Mouse (Mus musculus): Measurements from ENCODE around the gene Abca4. TPM values are rescaled to one million over a fixed set of nuclear protein-coding genes. Genes with fewer than 3 reads are reported as not detected.
A peak's percentile ranks its signal among the peaks of the same experiment; 100 is the strongest.

Abca4 gene
- 2.3 and 2.5 TPM in 2 replicates for polyA plus RNA-seq (2015; fragmentation: Nextera tagmentation; extraction: Ambion mirVana)

- H3K36me3 ChIP-seq (ENCODE audit: insufficient read depth, low read length): no peaks in the 10 kb centered on the region
- 0 out of 2 replicates have a peak within 1 kb of the TSS, but pooled peaks have one; percentile 17 for H3K4me2 ChIP-seq (replicated peaks; ENCODE audit: low read depth, low read length)
- 0 out of 2 replicates have a peak, but pooled peaks cover 6% of the 10 kb centered on the region for H3K27me3 ChIP-seq (replicated peaks; ENCODE audit: insufficient read depth, low read length)
- DNase-seq (ENCODE audit: low spot score) (no peak), ATAC-seq (no peak)
- WGBS: 46% methylated on average over 26 of the region's 26 CpGs
- peaks cover 13% of the 10 kb centered on the region; the same call in 1 of the 2 replicates for H3K4me1 ChIP-seq (ENCODE audit: insufficient read depth, low read depth, low read length)
- no peaks in the 10 kb centered on the region for H3K9me3 ChIP-seq (ENCODE audit: low read length)
- TF ChIP-seq CTCF (IDR thresholded peaks at IDR 0.05) (no peak), EP300 (IDR thresholded peaks at IDR 0.05) (no peak)
- H3K27ac ChIP-seq (ENCODE audit: low read length): no peak within 1 kb of the TSS
- H3K9ac ChIP-seq (replicated peaks; ENCODE audit: low read depth): no peak within 1 kb of the TSS
- no peak within 1 kb of the TSS for H3K4me3 ChIP-seq (ENCODE audit: low read depth, low read length)
These were observed at the start of gene Abca4 for GRCm38 (mm10) chr3:122043799-122044547. Abca4 (plus strand) TSS chr3:122044443.

DNA sequence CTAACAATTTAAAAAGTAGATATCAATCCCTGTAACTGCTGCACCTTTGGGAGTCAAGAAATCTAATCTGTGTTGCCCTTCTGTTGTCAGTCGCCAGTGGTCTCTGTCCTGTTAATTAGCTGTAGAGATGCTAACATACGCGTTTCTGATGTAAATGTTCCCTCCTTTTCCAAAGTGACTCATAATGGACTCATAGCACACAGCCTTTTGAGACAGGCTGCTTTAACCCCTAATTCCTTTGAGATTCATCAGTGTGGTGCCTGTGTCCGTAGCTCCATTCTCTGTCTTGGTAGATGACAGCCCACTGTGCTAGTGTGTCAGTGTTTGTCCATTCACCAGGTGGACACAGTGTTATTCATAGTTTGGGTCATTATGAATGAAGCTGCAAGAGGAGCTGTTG lies 49.1 kb upstream of the Abca4 start:
- H3K9ac ChIP-seq (replicated peaks; ENCODE audit: low read depth): no peak overlapping the region
- no peak overlapping the region for H3K4me3 ChIP-seq (ENCODE audit: low read depth, low read length)
- ATAC-seq (no peak), DNase-seq (ENCODE audit: low spot score) (no peak)
- H3K4me1 ChIP-seq (ENCODE audit: insufficient read depth, low read depth, low read length): no peaks in the 10 kb centered on the region
- H3K9me3 ChIP-seq (ENCODE audit: low read length): no peaks in the 10 kb centered on the region
- peaks cover 22% of the 10 kb centered on the region for H3K36me3 ChIP-seq (ENCODE audit: insufficient read depth, low read length)
- no peak overlapping the region for H3K4me2 ChIP-seq (replicated peaks; ENCODE audit: low read depth, low read length)
- no peaks in the 10 kb centered on the region for H3K27me3 ChIP-seq (replicated peaks; ENCODE audit: insufficient read depth, low read length)
- 88% methylated on average over 4 of the region's 4 CpGs for WGBS
- no peak overlapping the region for H3K27ac ChIP-seq (ENCODE audit: low read length)
- TF ChIP-seq EP300 (IDR thresholded peaks at IDR 0.05): no peak
- no peak for TF ChIP-seq CTCF (IDR thresholded peaks at IDR 0.05)

DNA sequence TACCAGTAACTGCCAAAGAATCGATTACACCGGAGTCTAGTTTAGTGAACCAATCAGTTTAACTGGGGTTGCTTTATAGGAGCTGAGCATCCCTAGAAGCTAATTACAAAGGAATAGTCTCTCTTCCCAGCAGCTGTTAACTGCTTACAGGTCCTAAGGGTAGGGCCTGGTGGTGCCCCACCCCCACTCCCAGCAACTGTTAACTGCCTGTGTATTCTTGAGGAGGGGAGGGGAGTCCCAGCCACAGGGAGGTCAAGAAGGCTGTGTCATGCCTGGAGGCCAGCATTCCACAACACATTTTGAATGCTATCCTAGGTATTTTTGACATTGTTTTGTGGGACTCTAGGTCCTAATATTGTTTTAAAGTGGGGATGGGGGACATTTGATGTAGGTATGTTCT lies 44.3 kb upstream of the Abca4 start:
- H3K27ac ChIP-seq (ENCODE audit: low read length): no peak overlapping the region
- H3K4me3 ChIP-seq (ENCODE audit: low read depth, low read length): no peak overlapping the region
- no peaks in the 10 kb centered on the region for H3K27me3 ChIP-seq (replicated peaks; ENCODE audit: insufficient read depth, low read length)
- no peaks in the 10 kb centered on the region for H3K9me3 ChIP-seq (ENCODE audit: low read length)
- no peak overlapping the region for H3K9ac ChIP-seq (replicated peaks; ENCODE audit: low read depth)
- WGBS: 82% methylated on average over 2 of the region's 2 CpGs
- no peak for TF ChIP-seq CTCF (IDR thresholded peaks at IDR 0.05)
- TF ChIP-seq EP300 (IDR thresholded peaks at IDR 0.05): no peak
- no peaks in the 10 kb centered on the region for H3K4me1 ChIP-seq (ENCODE audit: insufficient read depth, low read depth, low read length)
- DNase-seq (ENCODE audit: low spot score): no peak
- peaks cover 24% of the 10 kb centered on the region for H3K36me3 ChIP-seq (ENCODE audit: insufficient read depth, low read length)
- ATAC-seq: no peak
- no peak overlapping the region for H3K4me2 ChIP-seq (replicated peaks; ENCODE audit: low read depth, low read length)

DNA sequence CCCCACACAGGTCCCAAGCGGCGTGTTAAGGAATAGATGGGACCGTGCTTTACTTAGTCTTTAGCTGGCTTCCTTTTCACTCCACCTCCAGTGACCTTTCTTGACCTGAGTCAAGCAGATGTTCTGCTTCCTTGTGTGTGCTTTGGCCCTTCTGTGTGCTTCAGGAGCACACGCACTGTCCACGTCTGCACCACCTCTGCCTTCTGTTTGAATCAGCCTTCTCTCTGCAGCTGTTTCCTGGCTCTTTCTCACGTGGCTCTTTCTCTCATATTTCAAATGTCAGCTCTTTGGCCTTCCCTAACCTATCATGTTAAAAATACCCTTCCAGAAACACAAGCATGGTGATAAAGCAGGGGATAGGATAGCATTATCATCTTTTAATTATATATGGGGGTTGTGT lies 42.7 kb upstream of the Abca4 start:
- WGBS: 56% methylated on average over 6 of the region's 6 CpGs
- no peak for TF ChIP-seq CTCF (IDR thresholded peaks at IDR 0.05)
- no peak for TF ChIP-seq EP300 (IDR thresholded peaks at IDR 0.05)
- Histone ChIP-seq H3K36me3 (ENCODE audit: insufficient read depth, low read length) (peaks cover 24% of the 10 kb centered on the region), H3K4me3 (ENCODE audit: low read depth, low read length) (no peak overlapping the region), H3K27ac (ENCODE audit: low read length) (no peak overlapping the region), H3K9me3 (ENCODE audit: low read length) (no peaks in the 10 kb centered on the region), H3K27me3 (replicated peaks; ENCODE audit: insufficient read depth, low read length) (no peaks in the 10 kb centered on the region), H3K4me2 (replicated peaks; ENCODE audit: low read depth, low read length) (no peak overlapping the region), H3K4me1 (ENCODE audit: insufficient read depth, low read depth, low read length) (no peaks in the 10 kb centered on the region), H3K9ac (replicated peaks; ENCODE audit: low read depth) (no peak overlapping the region)
- DNase-seq (ENCODE audit: low spot score) (no peak), ATAC-seq (no peak)

- TF ChIP-seq EP300 (IDR thresholded peaks at IDR 0.05): no peak
- no peak for TF ChIP-seq CTCF (IDR thresholded peaks at IDR 0.05)
- peaks cover 43% of the 10 kb centered on the region for H3K36me3 ChIP-seq (ENCODE audit: insufficient read depth, low read length)
- no peak overlapping the region for H3K9ac ChIP-seq (replicated peaks; ENCODE audit: low read depth)
- H3K9me3 ChIP-seq (ENCODE audit: low read length): no peaks in the 10 kb centered on the region
- 88% methylated on average over 5 of the region's 5 CpGs for WGBS
- no peak overlapping the region for H3K4me2 ChIP-seq (replicated peaks; ENCODE audit: low read depth, low read length)
- ATAC-seq (no peak), DNase-seq (ENCODE audit: low spot score) (no peak)
- H3K4me1 ChIP-seq (ENCODE audit: insufficient read depth, low read depth, low read length): no peaks in the 10 kb centered on the region
- no peak overlapping the region for H3K4me3 ChIP-seq (ENCODE audit: low read depth, low read length)
- H3K27me3 ChIP-seq (replicated peaks; ENCODE audit: insufficient read depth, low read length): no peaks in the 10 kb centered on the region
- H3K27ac ChIP-seq (ENCODE audit: low read length): no peak overlapping the region
These were observed 34.4 kb upstream of the Abca4 start for GRCm38 (mm10) chr3:122009818-122010217.

- H3K9me3 ChIP-seq (ENCODE audit: low read length): no peaks in the 10 kb centered on the region
- WGBS: 60% methylated on average over 5 of the region's 5 CpGs
- TF ChIP-seq EP300 (IDR thresholded peaks at IDR 0.05) (no peak), CTCF (IDR thresholded peaks at IDR 0.05) (no peak)
These were observed 34.0 kb upstream of the Abca4 start for GRCm38 (mm10) chr3:122010292-122010691.

More at GRCm38 (mm10) chr3:122010292-122010691, 34.0 kb upstream of the Abca4 start:
- peaks cover 46% of the 10 kb centered on the region for H3K36me3 ChIP-seq (ENCODE audit: insufficient read depth, low read length)
- no peaks in the 10 kb centered on the region for H3K4me1 ChIP-seq (ENCODE audit: insufficient read depth, low read depth, low read length)
- no peak overlapping the region for H3K4me3 ChIP-seq (ENCODE audit: low read depth, low read length)
- no peak overlapping the region for H3K27ac ChIP-seq (ENCODE audit: low read length)
- no peak for ATAC-seq
- H3K27me3 ChIP-seq (replicated peaks; ENCODE audit: insufficient read depth, low read length): no peaks in the 10 kb centered on the region
- no peak overlapping the region for H3K9ac ChIP-seq (replicated peaks; ENCODE audit: low read depth)
- no peak for DNase-seq (ENCODE audit: low spot score)
- no peak overlapping the region for H3K4me2 ChIP-seq (replicated peaks; ENCODE audit: low read depth, low read length)
